Mouse (Mus musculus) cerebellum, adult 9-10 months (tissue): ENCODE data around the gene Prickle1.

Source experiments
- DNase-seq: peaks from one replicate; pipeline ENCODE4 v3.0.0; 2022

Prickle1 gene

DNA sequence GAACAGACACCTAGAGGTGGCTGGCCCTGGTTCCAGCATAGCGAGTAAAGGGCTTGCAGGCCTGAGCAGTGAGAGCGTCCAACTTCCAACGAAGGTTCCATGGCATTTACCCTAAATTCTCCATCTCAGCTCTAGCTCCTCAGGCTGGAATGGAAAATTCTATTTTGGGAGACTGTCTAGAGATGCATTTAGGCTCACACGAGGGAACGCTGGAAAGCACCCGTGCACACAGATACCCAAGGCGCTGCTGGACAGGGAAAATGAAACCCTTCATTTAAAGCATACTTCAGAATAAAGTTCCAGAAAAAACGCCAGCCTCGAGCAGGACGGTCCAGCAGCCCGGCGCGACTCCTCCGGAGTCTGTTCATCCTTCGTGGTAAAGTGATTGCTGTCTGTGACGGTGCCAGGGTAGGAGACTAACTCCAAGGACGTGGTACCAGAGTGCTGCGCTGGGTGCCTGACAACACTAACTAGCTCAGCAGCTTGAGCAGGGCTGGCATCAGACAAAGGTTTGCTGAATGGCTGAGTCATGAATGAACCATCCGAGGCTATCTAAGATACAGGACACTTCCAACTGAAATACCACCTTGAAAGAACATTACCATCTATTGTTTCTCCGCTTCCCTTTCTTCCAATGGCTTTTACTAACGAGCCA is 57.0 kb downstream of the Prickle1 start:
- no peak for DNase-seq

GRCm38 (mm10) chr15:93537745-93538144 is 57.9 kb downstream of the Prickle1 start:
- DNase-seq = no peak

DNA sequence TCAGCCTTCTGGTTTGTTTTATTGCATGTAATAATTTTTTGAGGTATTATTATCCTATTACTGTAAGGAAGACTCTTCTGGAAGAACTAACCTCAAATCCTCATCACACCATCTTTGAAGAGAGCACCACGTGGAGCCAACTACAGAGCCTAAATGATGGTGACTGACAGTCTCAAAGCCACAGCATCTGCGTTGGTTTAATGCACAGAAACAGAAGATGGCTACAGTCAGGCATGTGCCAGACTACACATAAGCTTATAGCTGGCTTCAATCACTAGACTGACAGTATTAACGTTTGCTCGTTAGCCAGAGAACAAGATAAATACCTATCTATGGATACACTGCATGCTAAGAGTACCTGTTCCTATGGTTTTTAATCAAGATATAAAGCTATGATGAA is 59.5 kb downstream of the Prickle1 start:
- DNase-seq = no peak

DNA sequence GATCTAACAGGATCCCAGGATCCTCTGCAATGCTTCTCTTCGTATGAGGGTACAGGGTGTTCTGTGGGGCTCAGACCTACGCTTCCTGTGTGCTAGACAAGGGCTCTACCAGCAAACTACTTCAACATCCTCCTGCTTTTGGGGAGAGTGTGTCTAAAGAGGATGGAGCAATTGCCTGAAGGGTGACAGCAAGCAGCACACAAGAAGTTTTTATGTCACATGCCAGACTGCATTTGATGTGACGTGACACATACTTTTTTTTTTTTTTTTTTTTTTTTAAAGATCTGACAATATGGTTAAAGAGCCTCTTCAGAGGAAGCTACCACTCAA is 65.0 kb downstream of the Prickle1 start:
- DNase-seq = no peak

DNA sequence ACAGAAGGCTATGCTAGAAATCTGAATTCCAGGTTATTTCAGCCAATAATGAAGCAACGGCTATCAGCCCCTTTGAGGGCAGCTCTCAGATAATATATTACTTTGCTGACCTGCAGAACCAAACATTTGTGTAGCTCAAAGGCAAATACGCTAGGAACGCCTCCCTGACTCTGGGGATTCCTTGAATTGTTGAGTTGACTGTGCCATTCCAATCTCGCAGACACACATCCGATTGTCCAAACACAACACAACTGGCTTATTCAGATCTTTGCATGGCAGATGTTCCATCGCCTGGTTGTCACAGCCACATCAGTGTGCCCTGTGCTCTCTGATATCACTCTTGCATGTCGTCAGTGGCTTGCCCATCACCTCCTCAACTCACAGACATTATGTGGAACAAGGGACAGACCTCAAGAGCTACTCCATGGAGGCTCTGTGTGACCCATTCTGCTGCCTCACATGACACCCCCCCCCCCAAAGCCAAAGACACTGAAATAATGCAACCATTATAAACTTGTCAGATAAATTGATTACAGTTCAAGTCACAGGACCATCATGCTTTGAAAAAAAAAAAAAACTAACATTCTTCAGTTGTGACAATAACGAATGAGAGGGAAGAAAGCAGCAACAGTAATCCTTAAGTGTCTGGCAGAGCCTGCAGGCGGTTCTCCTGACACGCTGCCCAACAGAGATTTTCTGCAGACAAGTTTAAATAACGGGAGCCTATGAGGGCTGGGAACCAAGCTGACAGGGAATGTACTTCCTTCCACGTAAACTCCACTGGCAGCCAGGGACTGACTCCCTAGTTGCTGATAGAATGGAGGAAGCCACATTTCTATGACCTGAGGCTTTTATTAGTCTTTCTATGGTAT is 65.6 kb downstream of the Prickle1 start:
- no peak for DNase-seq

DNA sequence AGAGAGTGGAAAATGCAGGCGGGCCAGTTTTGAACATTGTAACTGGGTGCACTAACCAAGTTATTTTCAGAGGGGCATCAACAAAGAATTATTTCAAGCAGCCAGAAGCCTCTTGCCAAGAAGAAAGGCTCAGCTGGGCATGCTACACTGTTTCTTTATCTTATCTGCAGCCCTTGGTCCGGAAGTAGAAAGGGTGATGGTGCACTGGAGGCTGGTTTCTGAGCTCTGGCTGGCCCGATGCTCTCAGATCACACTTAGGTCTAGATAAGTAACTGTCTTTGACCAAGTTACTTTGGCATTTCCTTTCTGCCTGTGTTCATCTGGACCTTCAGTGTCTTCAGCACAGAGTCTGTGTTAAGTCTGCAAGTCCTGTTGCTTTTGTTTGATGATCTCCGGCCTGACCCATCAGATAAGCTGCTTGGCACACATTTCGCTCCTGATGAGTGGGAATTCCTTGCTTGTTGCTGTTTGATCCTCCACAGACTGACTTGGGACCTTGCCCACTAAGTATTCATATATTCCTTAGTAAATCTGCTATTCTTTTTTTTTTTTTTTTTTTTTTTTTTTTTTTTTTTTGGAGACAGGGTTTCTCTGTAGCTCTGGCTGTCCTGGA is 70.3 kb downstream of the Prickle1 start:
- no peak for DNase-seq

GRCm38 (mm10) chr15:93521787-93522180 is 73.9 kb downstream of the Prickle1 start:
- no peak for DNase-seq

- no peak for DNase-seq
Observed at GRCm38 (mm10) chr15:93521088-93521786, 74.5 kb downstream of the Prickle1 start.

DNA sequence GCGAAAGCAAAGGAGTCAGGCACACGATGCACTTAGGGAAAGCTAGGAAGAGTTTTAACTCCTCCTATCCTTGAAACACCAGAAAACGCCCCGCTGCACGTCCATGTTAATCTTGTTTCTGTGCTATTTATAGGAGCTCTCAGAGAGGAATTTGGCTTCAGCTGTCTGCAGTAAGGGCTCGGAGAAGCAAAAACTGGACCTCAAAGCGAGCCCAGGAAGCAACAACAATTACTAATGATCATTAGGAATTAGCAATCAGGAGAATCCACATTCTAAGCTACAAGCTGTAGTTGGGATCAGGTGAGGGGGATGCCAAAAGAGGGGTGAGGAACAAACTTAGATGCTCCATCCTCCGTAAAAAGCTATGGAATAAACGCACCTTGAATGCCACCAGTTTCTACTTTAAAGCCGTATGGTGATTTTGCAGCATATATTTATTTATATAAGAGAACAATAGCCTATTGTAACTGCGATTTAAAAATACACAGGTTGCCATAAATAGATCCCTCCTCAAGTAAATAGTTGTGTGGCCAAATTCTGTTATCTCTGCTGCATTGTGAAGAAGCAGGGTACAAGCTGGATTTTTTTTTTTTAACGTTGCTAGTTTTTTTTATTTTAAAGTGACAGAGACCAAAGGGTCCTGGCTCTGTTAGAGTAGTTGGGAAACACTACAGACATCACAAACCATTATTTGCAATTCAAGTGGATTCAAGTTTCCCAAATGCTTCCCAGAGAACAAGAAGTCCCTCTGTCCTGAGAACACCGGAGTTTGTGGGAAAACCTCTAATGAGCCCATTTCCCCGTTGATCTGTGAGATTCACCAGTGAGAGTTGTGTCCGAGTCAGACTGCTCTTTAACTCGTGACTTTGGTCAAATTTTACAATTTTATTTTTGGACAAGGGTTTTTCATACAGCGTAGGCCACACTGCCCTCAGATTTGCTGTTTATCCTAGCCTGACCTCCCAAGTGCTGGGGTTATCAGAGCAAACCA is 75.6 kb downstream of the Prickle1 start:
- no peak for DNase-seq

DNA sequence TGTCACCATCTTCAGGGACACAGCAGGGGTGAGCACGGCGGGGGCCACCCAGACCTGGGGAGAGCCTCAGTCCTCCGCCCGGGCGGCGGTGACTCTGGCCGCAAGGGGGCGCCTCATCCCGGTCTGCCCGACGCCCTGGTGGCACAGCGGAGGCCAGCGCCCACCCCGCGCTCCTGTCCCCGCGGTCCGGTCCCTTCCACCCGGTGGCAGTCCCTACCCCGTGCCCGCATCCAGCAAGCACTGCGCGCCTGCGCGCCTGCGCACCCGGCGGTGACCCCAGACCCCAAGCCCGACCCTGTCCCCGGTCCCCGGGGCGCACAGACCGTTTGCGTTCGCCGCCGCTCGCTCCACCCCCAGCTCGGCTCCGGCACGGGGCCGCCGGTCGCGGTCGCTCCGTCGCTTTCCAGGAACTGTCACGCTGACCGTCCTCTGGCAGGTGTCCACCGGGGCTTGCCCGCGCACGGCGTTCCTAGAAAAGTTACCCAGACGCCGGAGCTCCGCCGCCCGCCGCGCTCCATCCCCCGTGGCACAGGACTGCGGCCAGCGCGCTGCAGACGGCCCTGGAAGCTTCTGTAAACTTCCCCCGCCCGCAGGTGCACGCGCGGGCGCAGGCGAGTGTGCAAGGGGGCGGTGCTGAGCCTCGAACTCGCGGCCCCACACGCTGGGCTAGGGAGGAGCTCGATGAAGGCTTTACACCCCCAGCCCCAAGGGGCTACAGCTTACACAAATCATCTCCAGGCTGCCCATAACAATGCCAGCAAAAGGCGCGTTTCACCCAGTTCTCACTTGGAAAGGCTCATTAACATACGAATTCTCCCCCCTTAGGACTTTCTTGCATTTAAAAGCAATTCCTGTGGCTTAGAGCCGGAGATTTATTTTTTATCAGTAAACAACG is 76.5 kb downstream of the Prickle1 start:
- DNase-seq = peak; percentile 52

GRCm38 (mm10) chr15:93518143-93518902 is 77.4 kb downstream of the Prickle1 start:
- DNase-seq = no peak

DNA sequence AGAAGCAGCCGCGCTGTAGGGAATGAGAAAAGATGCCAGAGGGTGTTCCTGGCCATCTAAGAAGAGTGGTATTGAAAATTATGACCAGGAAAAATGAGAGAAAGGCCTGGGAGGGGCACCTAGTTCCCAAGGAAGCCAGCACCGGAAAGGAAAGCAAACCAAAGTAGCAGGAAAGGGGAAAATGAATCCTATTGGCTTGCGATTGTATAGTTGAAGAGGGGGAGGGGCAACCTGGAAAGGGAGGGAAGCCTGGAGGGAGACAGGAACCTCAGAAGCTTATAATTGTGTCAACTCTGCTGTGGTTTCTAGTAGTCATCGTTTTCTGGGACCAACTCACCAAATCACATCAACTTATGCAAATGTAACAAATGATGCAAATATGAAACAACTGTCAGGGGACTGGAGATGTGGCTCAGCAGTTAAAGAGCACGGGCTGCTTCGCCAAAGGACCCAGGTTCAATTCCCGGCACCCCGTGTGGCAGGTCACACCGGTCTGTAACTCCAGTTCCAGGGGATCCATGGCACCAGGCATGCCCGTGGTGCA is 78.6 kb downstream of the Prickle1 start:
- no peak for DNase-seq

DNA sequence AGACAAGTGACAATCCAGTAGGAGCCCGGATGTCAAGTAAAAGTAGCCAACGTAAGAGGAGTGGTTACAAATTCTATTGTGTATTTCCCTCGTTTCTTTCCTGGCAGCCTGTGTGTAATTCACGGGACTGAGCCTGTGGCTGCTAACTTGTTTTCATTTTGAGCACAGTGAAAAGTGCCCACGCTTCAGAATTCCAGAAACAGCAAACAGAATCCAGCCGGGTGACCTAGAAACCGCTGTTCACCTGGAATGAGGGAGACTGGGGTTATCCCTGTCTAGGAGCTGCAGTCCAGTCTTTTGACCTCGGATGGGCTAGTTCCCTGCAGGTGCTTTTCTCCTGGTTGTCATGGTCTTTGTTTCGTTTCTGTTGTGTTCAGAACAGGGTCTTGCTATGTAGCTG is 80.4 kb downstream of the Prickle1 start:
- DNase-seq = no peak

- DNase-seq = no peak
Observed at GRCm38 (mm10) chr15:93513939-93514341, 81.8 kb downstream of the Prickle1 start.

GRCm38 (mm10) chr15:93512437-93512836 is 83.3 kb downstream of the Prickle1 start:
- no peak for DNase-seq

GRCm38 (mm10) chr15:93510690-93511336 is 84.9 kb downstream of the Prickle1 start:
- DNase-seq = no peak

DNA sequence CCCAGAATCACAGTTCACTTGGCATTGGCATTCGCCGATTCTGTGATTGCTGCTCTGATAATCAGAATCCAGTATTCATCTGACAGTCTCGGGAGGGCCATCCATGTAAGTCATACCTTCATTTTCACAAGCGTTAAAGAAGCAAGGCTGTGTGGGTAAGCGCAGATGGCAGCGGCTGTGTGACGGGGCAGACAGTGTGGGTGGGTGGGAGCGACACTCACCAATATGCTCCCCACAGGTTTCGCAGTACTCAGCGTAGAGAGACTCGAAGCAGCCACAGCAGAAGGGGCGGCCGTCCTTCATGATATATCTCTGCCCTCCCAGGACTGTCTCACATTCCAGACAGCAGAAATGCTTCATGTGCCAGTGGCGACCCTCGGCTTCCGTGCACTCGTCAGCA is 90.9 kb downstream of the Prickle1 start:
- no peak for DNase-seq

DNA sequence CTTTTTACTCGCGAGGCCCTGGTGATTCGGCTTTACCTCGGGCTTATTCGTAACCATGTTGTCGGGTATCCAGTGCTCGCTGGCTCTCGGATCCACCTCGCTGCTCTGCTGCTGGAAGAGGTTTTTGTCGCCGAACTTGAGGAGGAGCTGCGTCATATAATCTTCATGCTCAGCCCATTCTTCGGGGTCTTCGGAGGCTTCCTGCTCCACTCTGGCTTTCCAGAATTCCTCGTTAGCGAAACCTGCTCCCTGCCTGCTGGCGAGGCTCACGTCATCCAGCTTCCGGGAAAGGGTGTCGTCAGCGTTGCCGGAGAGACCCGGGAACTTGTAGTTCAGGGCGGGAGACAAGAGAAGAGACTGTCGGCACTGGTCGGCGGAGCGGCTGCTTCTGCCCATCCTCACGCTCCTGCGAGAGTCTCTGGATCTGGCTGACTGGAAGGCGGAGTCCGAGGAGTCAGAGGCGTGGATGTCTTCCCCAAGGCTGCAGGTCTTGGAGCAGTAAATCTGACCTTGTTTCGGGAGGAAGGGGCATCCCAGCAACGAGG is 92.4 kb downstream of the Prickle1 start:
- no peak for DNase-seq

GRCm38 (mm10) chr15:93502703-93503102 is 93.0 kb downstream of the Prickle1 start:
- DNase-seq = no peak
